Mouse (Mus musculus) intestine, postnatal 0 days (tissue): Measurements from ENCODE around the gene Gm49405. TPM values are rescaled to one million over a fixed set of nuclear protein-coding genes. Genes with fewer than 3 reads are reported as not detected.

Source experiments
- ATAC-seq: fragments of 200-750 bp; cut with Nextera tagmentation; 2 replicates; pipeline ENCODE4 v1.8.0; 2017; ENCODE audit warnings: mild to moderate bottlenecking, moderate TSS enrichment, moderate library complexity
- H3K27ac ChIP-seq: fragments of 300-500 bp; sonication (generic); 2 replicates; pipeline ENCODE4 v1.5.1; 2014; ENCODE audit warnings: mild to moderate bottlenecking, low read depth, low read length, moderate library complexity
- H3K27me3 ChIP-seq: fragments of 300-500 bp; sonication (generic); replicated peaks from 2 replicates; pipeline ENCODE4 v1.6.1; 2014; ENCODE audit warnings: low read length, mixed read lengths; ENCODE audit not compliant: control insufficient read depth, insufficient read depth
- H3K36me3 ChIP-seq: fragments of 300-500 bp; sonication (generic); 2 replicates; pipeline ENCODE4 v1.6.1; 2014; ENCODE audit warnings: mild to moderate bottlenecking, moderate library complexity; ENCODE audit not compliant: control insufficient read depth, insufficient read depth
- H3K4me1 ChIP-seq: fragments of 300-500 bp; sonication (generic); replicated peaks from 2 replicates; pipeline ENCODE4 v1.6.1; 2014; ENCODE audit warnings: antibody characterized with exemption, low read length, mixed read lengths; ENCODE audit not compliant: control insufficient read depth, insufficient read depth
- H3K4me2 ChIP-seq: fragments of 300-500 bp; sonication (generic); replicated peaks from 2 replicates; pipeline ENCODE4 v1.6.1; 2014; ENCODE audit warnings: low read depth, mild to moderate bottlenecking, moderate library complexity
- H3K4me3 ChIP-seq: fragments of 300-500 bp; sonication (generic); 2 replicates; pipeline ENCODE4 v1.5.1; 2014; ENCODE audit warnings: low read depth, low read length
- H3K9ac ChIP-seq: fragments of 300-500 bp; sonication (generic); 2 replicates; pipeline ENCODE4 v1.6.1; 2014; ENCODE audit warnings: mild to moderate bottlenecking, low read depth, low read length
- H3K9me3 ChIP-seq: fragments of 300-500 bp; sonication (generic); 2 replicates; pipeline ENCODE4 v1.6.1; 2016; ENCODE audit warnings: mixed run types; ENCODE audit not compliant: control insufficient read depth
- CTCF ChIP-seq: sonication (generic); IDR thresholded peaks from 2 replicates; pipeline ENCODE4 v1.5.1; 2016; ENCODE audit warnings: low read depth, mild to moderate bottlenecking, control low read depth, antibody characterized with exemption, moderate library complexity
- WGBS: fragments of 180-500 bp; shearing (Covaris S2); extraction: QIAGEN DNeasy Blood & Tissue Kit; methylation state at CpG from one replicate; pipeline ENCODE4 v1.1.7; 2014; 5-methylcytosine and 5-hydroxymethylcytosine counted together
- polyA plus RNA-seq: library from polyadenylated mRNA; unstranded; fragments of >200 nt; fragmentation: Nextera tagmentation; extraction: Ambion mirVana; gene quantifications from 2 replicates; pipeline ENCODE4 v1.2.1, GENCODE M21; 2015

The Gm49405 gene
- polyA plus RNA-seq, 1 experiment from 2014 or later: 0.42 TPM

DNA sequence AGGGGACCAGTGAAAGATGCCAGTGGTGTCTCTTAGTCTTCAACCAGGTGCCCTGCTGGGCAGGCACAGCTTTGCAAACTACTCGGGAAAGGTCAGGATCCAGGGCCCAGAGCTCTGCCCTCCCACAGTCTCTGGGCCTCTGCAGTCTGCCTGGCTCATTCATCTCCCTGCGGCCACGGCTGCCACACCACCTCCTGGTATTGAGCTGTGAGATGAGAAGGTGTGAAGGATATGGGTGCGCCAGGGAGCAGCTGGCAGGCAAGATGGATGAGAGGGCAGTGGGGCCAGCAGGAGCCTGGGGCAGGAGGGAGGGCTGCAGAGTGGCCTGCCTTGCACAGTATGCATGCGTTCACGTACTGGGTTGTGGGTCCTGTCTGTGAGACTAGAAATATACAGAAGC is 9.6 kb upstream of the Gm49405 start:
- no peak overlapping the region for H3K4me2 ChIP-seq
- no peaks in the 10 kb centered on the region for H3K36me3 ChIP-seq
- H3K4me1 ChIP-seq: peaks cover 15% of the 10 kb centered on the region; the same call in 1 of the 2 replicates
- H3K4me3 ChIP-seq: no peak overlapping the region
- H3K27ac ChIP-seq: no peak overlapping the region
- 50% methylated on average over 6 of the region's 6 CpGs for WGBS
- TF ChIP-seq CTCF: no peak
- no peaks in the 10 kb centered on the region for H3K27me3 ChIP-seq
- ATAC-seq: no peak
- no peaks in the 10 kb centered on the region for H3K9me3 ChIP-seq
- no peak overlapping the region for H3K9ac ChIP-seq

DNA sequence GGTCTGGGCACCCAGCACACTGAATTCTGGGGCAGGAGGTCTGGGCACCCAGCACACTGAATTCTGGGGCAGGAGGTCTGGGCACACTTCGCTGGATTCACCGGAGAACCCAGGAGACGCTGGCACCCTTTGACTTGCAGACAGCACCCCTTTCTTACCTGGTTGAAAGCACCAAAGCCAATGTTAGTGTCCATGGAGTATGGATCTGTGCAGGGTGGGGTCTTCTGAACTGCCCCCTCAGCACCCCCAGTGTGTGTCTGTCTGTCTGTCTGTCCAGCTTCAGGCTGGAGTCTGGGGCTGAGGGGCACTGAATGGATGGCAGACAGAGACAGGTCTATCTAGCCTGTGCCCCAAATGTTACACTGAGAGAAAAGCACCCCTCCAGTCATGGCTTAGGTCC is 8.9 kb upstream of the Gm49405 start:
- no peak for TF ChIP-seq CTCF
- Histone ChIP-seq H3K4me3 (no peak overlapping the region), H3K36me3 (no peaks in the 10 kb centered on the region), H3K9ac (no peak overlapping the region), H3K9me3 (no peaks in the 10 kb centered on the region), H3K27me3 (no peaks in the 10 kb centered on the region), H3K27ac (no peak overlapping the region), H3K4me1 (peaks cover 11% of the 10 kb centered on the region; the same call in 1 of the 2 replicates), H3K4me2 (no peak overlapping the region)
- 100% methylated on average over 3 of the region's 3 CpGs for WGBS
- ATAC-seq: no peak

DNA sequence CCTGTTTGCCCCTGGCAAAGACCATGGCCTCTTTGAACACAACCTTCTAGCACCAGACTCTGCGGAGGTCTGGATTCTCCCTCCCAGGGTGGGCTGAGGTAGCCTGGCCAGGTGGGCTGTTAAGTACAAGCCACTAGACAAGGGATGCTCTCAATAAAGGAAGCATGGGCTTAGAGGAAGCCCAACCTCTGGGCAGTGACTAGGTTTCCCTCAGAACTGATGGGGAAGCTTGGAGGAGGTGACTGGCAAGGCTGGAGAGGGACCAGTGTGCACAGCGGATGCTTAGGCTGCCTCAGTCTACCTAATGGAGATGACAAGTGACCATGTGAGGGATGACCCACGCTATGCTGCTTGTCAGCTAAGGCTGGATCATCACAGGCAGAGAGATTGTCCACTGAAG is 8.5 kb upstream of the Gm49405 start:
- WGBS: 85% methylated on average over 3 of the region's 3 CpGs
- no peak for ATAC-seq

DNA sequence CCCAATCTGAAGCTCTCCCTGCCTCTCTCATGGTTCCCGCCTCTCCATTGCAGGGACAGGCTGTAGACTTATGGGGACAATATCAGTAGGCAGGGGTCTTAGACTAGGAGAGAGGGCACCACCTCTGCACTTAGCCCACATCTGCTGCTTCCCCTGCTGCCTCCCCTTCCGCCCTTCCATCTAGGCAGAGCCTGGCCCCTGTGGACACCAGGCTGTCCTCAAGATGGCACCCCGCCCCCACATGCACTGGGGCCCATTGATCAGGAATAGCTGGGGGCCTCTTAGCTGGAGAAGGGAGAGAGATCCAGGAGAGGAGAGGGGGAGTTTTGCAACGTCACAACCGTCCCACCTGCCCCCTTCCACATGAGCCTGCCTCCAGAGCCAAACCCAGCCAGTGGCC is 8.0 kb upstream of the Gm49405 start, which contains the start of gene Tbx10:
Tbx10 (plus strand) TSS at position 337 of the 400 bp plus-strand sequence.
- no peak for ATAC-seq
- TF ChIP-seq CTCF: peak; percentile 19; the same call in 1 of the 2 replicates
- Histone ChIP-seq H3K36me3 (no peaks in the 10 kb centered on the region), H3K9ac (no peak within 1 kb of the TSS), H3K27me3 (no peaks in the 10 kb centered on the region), H3K27ac (no peak within 1 kb of the TSS), H3K4me3 (no peak within 1 kb of the TSS), H3K9me3 (no peaks in the 10 kb centered on the region), H3K4me1 (peaks cover 8% of the 10 kb centered on the region; the same call in 1 of the 2 replicates), H3K4me2 (0 out of 2 replicates have a peak within 1 kb of the TSS, but pooled peaks have one; percentile 6)
- WGBS: 73% methylated on average over 5 of the region's 5 CpGs

More for the DNA sequence above, 8.5 kb upstream of the Gm49405 start:
- H3K27ac ChIP-seq: no peak overlapping the region
- no peak overlapping the region for H3K4me3 ChIP-seq
- H3K9me3 ChIP-seq: no peaks in the 10 kb centered on the region
- H3K36me3 ChIP-seq: no peaks in the 10 kb centered on the region
- H3K4me1 ChIP-seq: peaks cover 8% of the 10 kb centered on the region; the same call in 1 of the 2 replicates
- H3K9ac ChIP-seq: no peak overlapping the region
- no peak overlapping the region for H3K4me2 ChIP-seq
- TF ChIP-seq CTCF: no peak
- H3K27me3 ChIP-seq: no peaks in the 10 kb centered on the region

DNA sequence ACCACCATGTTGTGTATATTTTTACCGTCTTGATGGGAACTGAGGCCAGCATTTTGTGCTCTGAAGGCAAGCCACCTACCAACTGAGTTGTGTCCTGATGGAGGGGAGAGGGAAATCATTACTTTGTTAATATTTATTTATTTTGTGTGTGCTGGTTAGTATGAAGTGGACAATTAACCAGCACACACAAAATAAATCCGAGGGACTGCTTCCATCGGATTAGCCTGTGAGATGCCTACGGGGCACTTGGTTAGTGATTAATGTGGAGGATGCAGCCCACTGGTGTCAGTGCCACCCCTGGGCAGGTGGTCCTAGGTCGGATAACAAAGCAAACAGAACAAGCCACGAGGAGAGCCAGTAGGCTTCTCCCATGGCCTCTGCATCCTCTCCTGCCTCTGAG is 5.5 kb upstream of the Gm49405 start:
- Histone ChIP-seq H3K9ac (no peak overlapping the region), H3K9me3 (no peaks in the 10 kb centered on the region), H3K4me2 (no peak overlapping the region), H3K27ac (no peak overlapping the region), H3K27me3 (no peaks in the 10 kb centered on the region), H3K4me3 (no peak overlapping the region), H3K36me3 (no peaks in the 10 kb centered on the region), H3K4me1 (peaks cover 11% of the 10 kb centered on the region; the same call in 1 of the 2 replicates)
- no peak for ATAC-seq
- 61% methylated on average over 6 of the region's 6 CpGs for WGBS
- TF ChIP-seq CTCF: no peak

DNA sequence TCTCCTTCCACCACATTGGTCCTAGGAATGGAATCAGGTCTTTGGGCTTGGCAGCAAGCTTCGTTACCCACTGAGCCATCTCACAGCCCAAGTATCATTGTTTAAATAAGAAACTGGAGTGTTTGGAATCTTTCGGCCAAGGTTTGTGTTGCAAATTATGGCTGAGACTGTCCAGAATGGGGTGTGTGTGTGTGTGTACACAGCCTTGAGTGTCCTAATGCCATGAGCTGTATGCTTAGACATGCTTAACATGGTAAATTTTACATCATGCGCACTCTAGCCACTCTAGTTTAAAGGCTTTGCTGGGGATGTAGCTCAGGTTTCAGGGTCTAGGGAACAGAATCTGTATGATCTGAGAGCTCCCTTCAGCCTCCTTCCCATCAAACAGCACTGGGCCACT is 4.9 kb upstream of the Gm49405 start:
- no peak overlapping the region for H3K27ac ChIP-seq
- 77% methylated on average over 3 of the region's 3 CpGs for WGBS
- no peak overlapping the region for H3K4me3 ChIP-seq

More for the DNA sequence above, 4.9 kb upstream of the Gm49405 start:
- Histone ChIP-seq H3K9ac (no peak overlapping the region), H3K9me3 (no peaks in the 10 kb centered on the region), H3K4me1 (peaks cover 11% of the 10 kb centered on the region; the same call in 1 of the 2 replicates), H3K27me3 (no peaks in the 10 kb centered on the region), H3K4me2 (no peak overlapping the region), H3K36me3 (no peaks in the 10 kb centered on the region)
- no peak for ATAC-seq
- TF ChIP-seq CTCF: no peak
